Mouse (Mus musculus) ES-Bruce4 (cell line): Measurements from ENCODE around the gene Vps18.

Experiments used
- CTCF ChIP-seq: IDR thresholded peaks from one replicate; pipeline ENCODE4 v1.8.1; 2011; ENCODE audit warnings: low read depth, low read length
- EP300 ChIP-seq: IDR thresholded peaks from 2 replicates; pipeline ENCODE4 v1.6.1; 2011; ENCODE audit warnings: low read depth, low read length; ENCODE audit not compliant: insufficient read depth

- no peak for TF ChIP-seq CTCF
- no peak for TF ChIP-seq EP300
Measured at GRCm38 (mm10) chr2:119330795-119331194, 42.3 kb downstream of the Vps18 start.
